7 mouse cellular contexts compared by ENCODE assay signal in the genomic region with DNA sequence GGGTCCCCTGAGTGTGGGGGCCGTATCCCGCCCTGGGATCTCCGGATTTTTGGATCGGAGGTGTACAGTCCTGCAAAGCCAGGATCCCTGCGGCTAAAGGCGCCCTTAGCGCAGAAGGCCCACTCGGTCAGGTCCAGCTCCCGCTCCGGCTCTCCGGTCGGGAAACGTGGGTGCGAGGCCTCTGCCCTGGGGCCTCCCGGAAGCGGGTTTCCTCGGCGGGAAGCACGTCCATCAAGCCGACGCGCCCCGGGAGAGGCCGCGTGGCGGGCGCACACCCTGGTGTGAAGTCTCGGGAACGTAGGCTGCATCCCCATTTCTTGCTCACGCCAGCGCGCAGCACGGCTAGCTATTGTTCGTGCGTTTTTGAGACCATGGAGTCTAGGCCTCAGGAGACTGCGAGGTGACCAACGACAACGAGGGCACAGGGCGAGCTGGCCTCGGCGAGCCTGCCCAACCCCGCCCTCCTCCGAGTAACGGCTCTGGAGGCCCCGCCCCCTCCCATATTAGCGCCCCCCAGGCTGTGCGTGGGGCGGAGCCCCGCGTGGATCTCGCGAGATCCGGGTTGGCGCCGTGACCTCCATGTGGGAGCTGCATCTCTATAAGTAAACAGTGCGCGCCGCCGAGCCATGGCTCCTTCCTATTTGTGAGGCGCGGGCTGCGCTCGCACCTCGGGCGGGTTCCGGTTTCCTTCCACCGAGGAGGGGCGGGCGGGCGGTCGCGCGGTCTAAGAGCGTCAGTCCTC. TPM values are rescaled to one million over a fixed set of nuclear protein-coding genes. Genes with fewer than 3 reads are reported as not detected.
DNase-seq lines count a peak whose midpoint lies in the region; ATAC-seq lines count a peak whose summit lies in the region.

A gene (plus strand): TSS at position 620 of the 742 bp plus-strand sequence.

- H3K9me3 ChIP-seq in embryonic facial prominence, embryonic 12.5 days, result no peaks in the 10 kb centered on the region
- no peaks in the 10 kb centered on the region for H3K9me3 ChIP-seq in limb, embryonic 11.5 days (ENCODE audit: control insufficient read depth, low read length)
- no peaks in the 10 kb centered on the region for H3K9me3 ChIP-seq in midbrain, embryonic 14.5 days (ENCODE audit: control insufficient read depth, low read length)

- WGBS in embryonic facial prominence, embryonic 12.5 days, result 2% methylated on average over 73 of the region's 74 CpGs
- WGBS in limb, embryonic 11.5 days, result 1% methylated on average over 74 of the region's 74 CpGs
- under 1% methylated on average over 74 of the region's 74 CpGs for WGBS in midbrain, embryonic 14.5 days

- peak within 1 kb of the TSS; percentile 98 for H3K27ac ChIP-seq in embryonic facial prominence, embryonic 12.5 days
- H3K27ac ChIP-seq in limb, embryonic 11.5 days (replicated peaks; ENCODE audit: low read depth, low read length), result peak within 1 kb of the TSS; percentile 94
- H3K27ac ChIP-seq in midbrain, embryonic 14.5 days (replicated peaks; ENCODE audit: low read depth, low read length), result peak within 1 kb of the TSS; percentile 95

- peaks cover 20% of the 10 kb centered on the region for H3K4me1 ChIP-seq in embryonic facial prominence, embryonic 12.5 days
- H3K4me1 ChIP-seq in limb, embryonic 11.5 days (ENCODE audit: control insufficient read depth, insufficient read depth, low read length), result 0 out of 2 replicates have a peak, but pooled peaks cover 2% of the 10 kb centered on the region
- peaks cover 42% of the 10 kb centered on the region for H3K4me1 ChIP-seq in midbrain, embryonic 14.5 days (ENCODE audit: control insufficient read depth, insufficient read depth, low read length)

- H3K4me2 ChIP-seq in embryonic facial prominence, embryonic 12.5 days (replicated peaks), result peak within 1 kb of the TSS; percentile 72
- peak within 1 kb of the TSS; percentile 71 for H3K4me2 ChIP-seq in limb, embryonic 11.5 days (ENCODE audit: low read depth, severe bottlenecking)
- peak within 1 kb of the TSS; percentile 80 for H3K4me2 ChIP-seq in midbrain, embryonic 14.5 days (ENCODE audit: low read length)

- peak; percentile 92 for ATAC-seq in embryonic facial prominence, embryonic 12.5 days (ENCODE audit: insufficient number of reproducible peaks, insufficient read depth, low FRiP score, low TSS enrichment)
- ATAC-seq in limb, embryonic 11.5 days (ENCODE audit: insufficient number of reproducible peaks, low FRiP score, low TSS enrichment, low read depth), result peak; percentile 95
- peak; percentile 98 for ATAC-seq in midbrain, embryonic 14.5 days (ENCODE audit: low FRiP score, low TSS enrichment)

- peak within 1 kb of the TSS; percentile 100 for H3K9ac ChIP-seq in embryonic facial prominence, embryonic 12.5 days
- H3K9ac ChIP-seq in limb, embryonic 11.5 days (ENCODE audit: low read length), result peak within 1 kb of the TSS; percentile 99
- peak within 1 kb of the TSS; percentile 99 for H3K9ac ChIP-seq in midbrain, embryonic 14.5 days (replicated peaks; ENCODE audit: low read length)

- H3K27me3 ChIP-seq in embryonic facial prominence, embryonic 12.5 days, result no peaks in the 10 kb centered on the region
- no peaks in the 10 kb centered on the region for H3K27me3 ChIP-seq in limb, embryonic 11.5 days (ENCODE audit: control insufficient read depth, insufficient read depth, low read length)
- no peaks in the 10 kb centered on the region for H3K27me3 ChIP-seq in midbrain, embryonic 14.5 days (ENCODE audit: control insufficient read depth, insufficient read depth, low read length)

- peak; percentile 98 for DNase-seq in adrenal gland, postnatal 25 days
- DNase-seq in heart, adult 11 months, result peak; percentile 100
- DNase-seq in kidney, adult 18-20 months, result peak; percentile 96
- peak; percentile 98 for DNase-seq in limb, embryonic 11.5 days (ENCODE audit: low spot score)
- DNase-seq in midbrain, embryonic 14.5 days, result peak; percentile 99
- DNase-seq in spleen, adult 18-20 months, result peak; percentile 95 to 97

- peak within 1 kb of the TSS; percentile 96 for H3K4me3 ChIP-seq in embryonic facial prominence, embryonic 12.5 days
- H3K4me3 ChIP-seq in limb, embryonic 11.5 days (ENCODE audit: low read depth, low read length), result peak within 1 kb of the TSS; percentile 98
- H3K4me3 ChIP-seq in midbrain, embryonic 14.5 days (replicated peaks; ENCODE audit: low read depth, low read length), result peak within 1 kb of the TSS; percentile 100

- no peaks in the 10 kb centered on the region for H3K36me3 ChIP-seq in embryonic facial prominence, embryonic 12.5 days
- H3K36me3 ChIP-seq in limb, embryonic 11.5 days (ENCODE audit: control insufficient read depth, insufficient read depth, low read length), result no peaks in the 10 kb centered on the region
- H3K36me3 ChIP-seq in midbrain, embryonic 14.5 days (ENCODE audit: control insufficient read depth, insufficient read depth, low read length), result no peaks in the 10 kb centered on the region

RNA-seq across cellular contexts. Expression of the gene that starts here (rescaled TPM):
- total RNA-seq in adrenal gland, postnatal 25 days (2021), result 48.1 and 56.1 TPM in 2 replicates
- 100.0 and 102 TPM in 2 replicates for polyA plus RNA-seq in embryonic facial prominence, embryonic 12.5 days (2016; fragmentation: Nextera tagmentation; extraction: Ambion mirVana)
- 83.3 and 89.1 TPM in 2 replicates for polyA plus RNA-seq in limb, embryonic 11.5 days (2014; fragmentation: Nextera tagmentation; extraction: Ambion mirVana)
- polyA plus RNA-seq in midbrain, embryonic 14.5 days (2014; fragmentation: Nextera tagmentation; extraction: Ambion mirVana), result 47.4 and 67.3 TPM in 2 replicates

Comparison
In these comparisons a context has a peak if more than half of its experiments do, and no peak if none do; other contexts are left out.
1. Peak in every context shown above with its lines: DNase-seq, ATAC-seq, H3K4me3 ChIP-seq and H3K27ac ChIP-seq.